Mouse (Mus musculus) liver, embryonic 15.5 days (tissue): ENCODE measurements around the gene Chchd3. TPM values are rescaled to one million over a fixed set of nuclear protein-coding genes. Genes with fewer than 3 reads are reported as not detected.

Experiments
- ATAC-seq: fragments of 200-750 bp; cut with Nextera tagmentation; 2 replicates; pipeline ENCODE4 v1.8.0; 2017; ENCODE audit warnings: moderate number of reproducible peaks, mild to moderate bottlenecking, moderate library complexity; ENCODE audit not compliant: insufficient read depth
- H3K27ac ChIP-seq: fragments of 300-500 bp; sonication (generic); replicated peaks from 2 replicates; pipeline ENCODE4 v1.5.1; 2015; ENCODE audit warnings: mild to moderate bottlenecking, inconsistent platforms
- H3K27me3 ChIP-seq: fragments of 300-500 bp; sonication (generic); 2 replicates; pipeline ENCODE4 v1.6.1; 2015; ENCODE audit warnings: mild to moderate bottlenecking, inconsistent platforms
- H3K36me3 ChIP-seq: fragments of 300-500 bp; sonication (generic); replicated peaks from 2 replicates; pipeline ENCODE4 v1.6.1; 2015; ENCODE audit warnings: moderate library complexity, mild to moderate bottlenecking, inconsistent platforms
- H3K4me1 ChIP-seq: fragments of 300-500 bp; sonication (generic); replicated peaks from 2 replicates; pipeline ENCODE4 v1.6.1; 2015; ENCODE audit warnings: inconsistent platforms
- H3K4me2 ChIP-seq: fragments of 300-500 bp; sonication (generic); 2 replicates; pipeline ENCODE4 v1.6.1; 2015; ENCODE audit warnings: moderate library complexity, mild to moderate bottlenecking, inconsistent platforms
- H3K4me3 ChIP-seq: fragments of 300-500 bp; sonication (generic); replicated peaks from 2 replicates; pipeline ENCODE4 v1.5.1; 2015; ENCODE audit warnings: mild to moderate bottlenecking, inconsistent platforms
- H3K9ac ChIP-seq: fragments of 300-500 bp; sonication (generic); 2 replicates; pipeline ENCODE4 v1.6.1; 2015; ENCODE audit warnings: moderate library complexity, mild to moderate bottlenecking, inconsistent platforms
- H3K9me3 ChIP-seq: fragments of 300-500 bp; sonication (generic); replicated peaks from 2 replicates; pipeline ENCODE4 v1.6.1; 2016; ENCODE audit warnings: inconsistent platforms
- WGBS: fragments of 180-500 bp; shearing (Covaris S2); methylation state at CpG from one replicate; pipeline ENCODE4 v1.1.7; 2015; ENCODE audit warnings: mixed read lengths; ENCODE audit not compliant: insufficient replicate concordance; 5-methylcytosine and 5-hydroxymethylcytosine counted together
- polyA plus RNA-seq: library from polyadenylated mRNA; unstranded; fragments of >200 nt; fragmentation: Nextera tagmentation; extraction: Ambion mirVana; gene quantifications from 2 replicates; pipeline ENCODE4 v1.2.1, GENCODE M21; 2015

The Chchd3 gene
- polyA plus RNA-seq, 1 experiment from 2014 or later = 66.9 TPM

GRCm38 (mm10) chr6:33002988-33003387 is 57.1 kb downstream of the Chchd3 start:
- no peak for ATAC-seq
- peaks cover 5% of the 10 kb centered on the region; the same call in 1 of the 2 replicates for H3K36me3 ChIP-seq

GRCm38 (mm10) chr6:33001271-33001670 is 58.8 kb downstream of the Chchd3 start:
- Histone ChIP-seq H3K4me3 (no peak overlapping the region), H3K9ac (no peak overlapping the region), H3K27me3 (no peaks in the 10 kb centered on the region), H3K4me1 (0 out of 2 replicates have a peak, but pooled peaks cover 3% of the 10 kb centered on the region), H3K27ac (no peak overlapping the region), H3K36me3 (no peaks in the 10 kb centered on the region), H3K4me2 (no peak overlapping the region), H3K9me3 (no peaks in the 10 kb centered on the region)
- WGBS = 85% methylated on average over 15 of the region's 15 CpGs
- no peak for ATAC-seq

More at GRCm38 (mm10) chr6:33002988-33003387, 57.1 kb downstream of the Chchd3 start:
- Histone ChIP-seq H3K9ac (no peak overlapping the region), H3K4me3 (no peak overlapping the region), H3K27ac (no peak overlapping the region), H3K4me2 (no peak overlapping the region), H3K27me3 (no peaks in the 10 kb centered on the region), H3K4me1 (no peaks in the 10 kb centered on the region), H3K9me3 (no peaks in the 10 kb centered on the region)
- 75% methylated on average over 1 of the region's 1 CpGs for WGBS

DNA sequence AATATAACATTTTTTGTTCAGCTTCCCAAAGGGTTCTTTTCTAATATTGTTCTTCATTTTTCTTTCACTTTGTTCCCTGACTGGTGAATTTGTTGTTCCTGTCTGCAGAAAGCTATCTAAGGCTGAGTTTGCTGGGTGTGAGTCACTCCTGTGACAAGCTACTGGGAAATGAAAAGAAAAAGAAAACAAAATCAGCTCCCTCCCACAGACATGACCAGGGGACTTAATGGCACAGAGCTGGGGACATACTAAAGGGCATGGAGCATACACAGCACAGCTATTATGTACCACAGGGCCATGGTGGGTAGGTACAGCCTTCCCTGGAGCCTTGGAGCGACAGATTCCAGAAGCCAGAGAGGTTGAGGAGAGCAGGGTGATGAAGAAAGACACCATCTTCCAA is 63.5 kb downstream of the Chchd3 start:
- no peak overlapping the region for H3K4me3 ChIP-seq
- H3K36me3 ChIP-seq = no peaks in the 10 kb centered on the region
- H3K27ac ChIP-seq = no peak overlapping the region
- WGBS = 82% methylated on average over 1 of the region's 1 CpGs
- no peak for ATAC-seq
- H3K4me2 ChIP-seq = no peak overlapping the region
- no peaks in the 10 kb centered on the region for H3K27me3 ChIP-seq
- no peak overlapping the region for H3K9ac ChIP-seq
- no peaks in the 10 kb centered on the region for H3K9me3 ChIP-seq
- H3K4me1 ChIP-seq = 0 out of 2 replicates have a peak, but pooled peaks cover 3% of the 10 kb centered on the region

DNA sequence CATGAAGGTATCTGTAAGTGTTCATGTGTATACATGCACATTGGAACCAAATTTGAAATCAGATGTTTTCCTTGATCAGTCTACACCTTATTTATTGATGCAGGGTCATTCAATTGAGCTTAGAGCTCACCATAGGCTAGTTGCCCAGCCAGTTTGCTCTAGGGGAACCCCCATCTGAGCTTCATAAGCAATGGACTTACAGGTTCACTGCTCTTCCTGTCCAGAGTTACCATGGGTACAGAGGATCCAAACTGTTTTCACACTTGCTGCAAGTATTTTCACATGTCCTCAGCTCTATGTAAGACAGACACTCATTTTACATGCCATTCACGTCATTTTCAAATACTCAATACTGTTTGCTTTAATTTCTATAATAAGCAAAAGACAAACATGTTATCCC is 66.2 kb downstream of the Chchd3 start:
- Histone ChIP-seq H3K27me3 (no peaks in the 10 kb centered on the region), H3K9me3 (no peaks in the 10 kb centered on the region), H3K27ac (no peak overlapping the region), H3K36me3 (no peaks in the 10 kb centered on the region), H3K4me3 (no peak overlapping the region), H3K4me2 (no peak overlapping the region), H3K4me1 (0 out of 2 replicates have a peak, but pooled peaks cover 9% of the 10 kb centered on the region), H3K9ac (no peak overlapping the region)
- no peak for ATAC-seq
- 69% methylated on average over 1 of the region's 1 CpGs for WGBS

DNA sequence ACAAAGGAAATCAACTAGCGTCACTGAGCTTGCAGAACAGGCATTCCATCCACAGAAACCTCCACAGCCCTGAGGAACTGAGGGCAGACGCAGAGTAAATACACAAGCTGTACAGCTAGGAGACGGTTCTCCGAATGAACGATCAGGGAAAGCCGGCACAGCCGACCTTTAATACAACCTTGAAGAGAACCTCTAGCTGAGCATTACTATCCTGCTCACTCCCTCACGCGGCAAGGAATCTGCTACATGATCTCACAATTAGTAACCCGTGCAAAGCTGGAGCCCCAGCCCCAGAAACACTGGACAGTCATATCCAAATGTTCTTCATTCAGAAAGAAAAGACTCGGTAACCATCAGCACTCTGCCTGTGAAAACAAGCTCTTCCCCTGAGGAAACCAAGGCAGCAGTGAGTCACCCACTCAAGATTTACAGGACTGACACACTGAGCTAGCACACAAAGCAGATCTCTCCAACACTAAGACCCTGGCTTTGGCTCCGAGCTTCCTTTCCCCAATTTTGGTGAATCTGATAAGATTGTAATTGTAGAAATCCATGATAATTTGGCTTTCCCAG is 69.9 kb downstream of the Chchd3 start:
- H3K36me3 ChIP-seq = no peaks in the 10 kb centered on the region
- H3K27ac ChIP-seq = no peak overlapping the region
- H3K4me2 ChIP-seq = no peak overlapping the region
- peaks cover 10% of the 10 kb centered on the region; the same call in 1 of the 2 replicates for H3K4me1 ChIP-seq
- 66% methylated on average over 12 of the region's 12 CpGs for WGBS
- no peaks in the 10 kb centered on the region for H3K27me3 ChIP-seq
- H3K9ac ChIP-seq = no peak overlapping the region
- no peak overlapping the region for H3K4me3 ChIP-seq
- ATAC-seq = no peak
- no peaks in the 10 kb centered on the region for H3K9me3 ChIP-seq

- Histone ChIP-seq H3K9ac (no peak overlapping the region), H3K9me3 (no peaks in the 10 kb centered on the region), H3K36me3 (no peaks in the 10 kb centered on the region), H3K27me3 (no peaks in the 10 kb centered on the region), H3K4me2 (no peak overlapping the region), H3K4me3 (no peak overlapping the region), H3K4me1 (peaks cover 10% of the 10 kb centered on the region; the same call in 1 of the 2 replicates), H3K27ac (no peak overlapping the region)
- 83% methylated on average over 8 of the region's 8 CpGs for WGBS
- ATAC-seq = no peak
Observed at GRCm38 (mm10) chr6:32988561-32988960, 71.5 kb downstream of the Chchd3 start.

- H3K4me2 ChIP-seq = no peak overlapping the region
- ATAC-seq = no peak
- no peaks in the 10 kb centered on the region for H3K36me3 ChIP-seq
- no peaks in the 10 kb centered on the region for H3K9me3 ChIP-seq
- H3K4me3 ChIP-seq = no peak overlapping the region
- no peak overlapping the region for H3K27ac ChIP-seq
- no peaks in the 10 kb centered on the region for H3K27me3 ChIP-seq
- 81% methylated on average over 5 of the region's 5 CpGs for WGBS
- H3K4me1 ChIP-seq = peaks cover 5% of the 10 kb centered on the region; the same call in 1 of the 2 replicates
- no peak overlapping the region for H3K9ac ChIP-seq
Observed at GRCm38 (mm10) chr6:32983876-32984275, 76.2 kb downstream of the Chchd3 start.

- WGBS = 82% methylated on average over 11 of the region's 11 CpGs
Observed at GRCm38 (mm10) chr6:32981253-32981652, 78.8 kb downstream of the Chchd3 start.

DNA sequence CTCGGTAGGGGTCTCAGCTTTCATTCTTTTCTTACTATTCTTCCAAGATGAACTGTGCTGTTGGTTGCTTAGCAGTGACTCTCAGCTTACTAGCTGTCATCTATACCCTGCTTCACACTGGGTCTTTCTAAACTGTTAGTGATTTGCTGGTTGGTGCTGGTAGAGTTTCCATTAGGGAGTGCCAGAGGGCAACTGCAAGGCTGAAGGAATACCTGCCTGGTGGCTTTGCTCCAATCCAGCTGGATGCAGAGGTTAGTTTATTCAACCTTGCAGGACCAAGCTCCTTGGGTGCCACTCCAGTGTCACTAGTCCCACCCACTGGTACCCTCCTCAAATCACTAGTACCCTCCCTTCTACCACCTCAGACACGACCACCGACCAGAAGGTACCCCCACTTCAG is 81.2 kb downstream of the Chchd3 start:
- ATAC-seq = no peak

More at GRCm38 (mm10) chr6:32981253-32981652, 78.8 kb downstream of the Chchd3 start:
- H3K9ac ChIP-seq = no peak overlapping the region
- no peaks in the 10 kb centered on the region for H3K9me3 ChIP-seq
- H3K4me3 ChIP-seq = no peak overlapping the region
- no peak overlapping the region for H3K4me2 ChIP-seq
- H3K4me1 ChIP-seq = peaks cover 4% of the 10 kb centered on the region; the same call in 1 of the 2 replicates
- H3K36me3 ChIP-seq = no peaks in the 10 kb centered on the region
- no peak for ATAC-seq
- no peak overlapping the region for H3K27ac ChIP-seq
- no peaks in the 10 kb centered on the region for H3K27me3 ChIP-seq

GRCm38 (mm10) chr6:32971926-32972325 is 88.1 kb downstream of the Chchd3 start:
- ATAC-seq = no peak
- H3K4me2 ChIP-seq = no peak overlapping the region
- H3K9ac ChIP-seq = no peak overlapping the region
- H3K27ac ChIP-seq = no peak overlapping the region
- peaks cover 5% of the 10 kb centered on the region for H3K36me3 ChIP-seq
- no peaks in the 10 kb centered on the region for H3K4me1 ChIP-seq
- no peaks in the 10 kb centered on the region for H3K9me3 ChIP-seq
- H3K27me3 ChIP-seq = no peaks in the 10 kb centered on the region
- H3K4me3 ChIP-seq = no peak overlapping the region

More for the DNA sequence above, 81.2 kb downstream of the Chchd3 start:
- Histone ChIP-seq H3K4me3 (no peak overlapping the region), H3K27me3 (no peaks in the 10 kb centered on the region), H3K36me3 (no peaks in the 10 kb centered on the region), H3K9me3 (no peaks in the 10 kb centered on the region), H3K9ac (no peak overlapping the region), H3K4me2 (no peak overlapping the region), H3K27ac (no peak overlapping the region), H3K4me1 (peaks cover 4% of the 10 kb centered on the region; the same call in 1 of the 2 replicates)
- 82% methylated on average over 3 of the region's 3 CpGs for WGBS

- Histone ChIP-seq H3K36me3 (peaks cover 14% of the 10 kb centered on the region), H3K4me3 (no peak overlapping the region), H3K27ac (no peak overlapping the region), H3K9me3 (no peaks in the 10 kb centered on the region), H3K4me2 (no peak overlapping the region), H3K4me1 (no peaks in the 10 kb centered on the region), H3K9ac (no peak overlapping the region), H3K27me3 (no peaks in the 10 kb centered on the region)
- 65% methylated on average over 2 of the region's 2 CpGs for WGBS
- no peak for ATAC-seq
Observed at GRCm38 (mm10) chr6:32968971-32969370, 91.1 kb downstream of the Chchd3 start.

GRCm38 (mm10) chr6:32962048-32962447 is 98.0 kb downstream of the Chchd3 start:
- H3K27me3 ChIP-seq = no peaks in the 10 kb centered on the region
- no peaks in the 10 kb centered on the region for H3K9me3 ChIP-seq
- 75% methylated on average over 3 of the region's 3 CpGs for WGBS
- no peak overlapping the region for H3K9ac ChIP-seq
- peaks cover 9% of the 10 kb centered on the region for H3K36me3 ChIP-seq
- no peaks in the 10 kb centered on the region for H3K4me1 ChIP-seq
- ATAC-seq = no peak
- no peak overlapping the region for H3K27ac ChIP-seq
- H3K4me2 ChIP-seq = no peak overlapping the region
- no peak overlapping the region for H3K4me3 ChIP-seq
